In the genomic region with DNA sequence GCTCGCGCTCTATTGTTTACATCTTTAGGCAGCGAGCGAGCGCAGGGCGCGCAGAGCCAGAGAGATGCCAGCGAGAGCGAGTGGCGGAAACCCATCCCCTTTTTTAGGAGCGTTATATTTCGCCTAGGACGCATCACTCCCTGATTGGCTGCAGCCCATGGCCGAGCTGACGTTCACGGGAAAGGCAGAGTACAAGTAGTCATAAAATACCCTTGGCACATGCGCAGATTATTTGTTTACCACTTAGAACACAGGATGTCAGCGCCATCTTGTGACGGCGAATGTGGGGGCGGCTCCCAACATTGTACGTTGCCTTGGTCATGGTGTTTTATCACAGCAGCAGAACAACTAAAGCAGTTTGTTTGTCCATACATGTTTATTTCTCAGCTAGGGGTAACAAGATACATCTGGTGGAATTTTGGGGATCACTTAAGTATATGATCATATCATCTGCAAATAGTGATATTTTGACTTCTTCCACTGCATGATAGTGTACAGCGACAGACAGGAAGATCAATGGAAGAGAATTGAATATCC, we compare ENCODE assay signal across 8 mouse cellular contexts. TPM values are rescaled to one million over a fixed set of nuclear protein-coding genes. Genes with fewer than 3 reads are reported as not detected.
A peak's percentile ranks its signal among the peaks of the same experiment; 100 is the strongest.
DNase-seq lines count a peak whose midpoint lies in the region; ATAC-seq and TF ChIP-seq lines count a peak whose summit lies in the region.
"Not testable (repeated sequence)": the region's sequence is repeated elsewhere in the genome, so short reads cannot be mapped to it uniquely, and the experiment has no call there.
"Had no signal": no experiment of that assay in that cellular context is flagged by ENCODE, and none has a peak within 500 bp of the region (broad histone marks: within the 10 kb centered on the region; RNA-seq: fewer than 3 reads in every experiment).

No protein-coding gene starts in this region.

- H3K4me2 ChIP-seq in forebrain, embryonic 13.5 days = peak overlapping the region; percentile 61
- H3K4me2 ChIP-seq in liver, embryonic 13.5 days = peak overlapping the region; percentile 52
- H3K4me2 ChIP-seq in midbrain, embryonic 12.5 days (replicated peaks) = peak overlapping the region; percentile 64

- TF ChIP-seq CTCF in kidney, adult 2 months (conservative IDR thresholded peaks at IDR 0.05; ENCODE audit: insufficient read depth, insufficient read length, low read depth, low read length) = peak; percentile 28; the same call in 1 of the 2 replicates

- WGBS in forebrain, embryonic 13.5 days = 9% methylated on average over 20 of the region's 23 CpGs
- WGBS in hindbrain, embryonic 10.5 days = 8% methylated on average over 23 of the region's 23 CpGs
- WGBS in kidney, adult 2 months = 14% methylated on average over 23 of the region's 23 CpGs
- 13% methylated on average over 23 of the region's 23 CpGs for whole genome bisulfite sequencing in liver, embryonic 13.5 days (ENCODE audit: insufficient replicate concordance)
- WGBS in midbrain, embryonic 12.5 days = 17% methylated on average over 20 of the region's 23 CpGs

- not testable (repeated sequence) for H3K4me1 ChIP-seq in forebrain, embryonic 13.5 days; hindbrain, embryonic 10.5 days (replicated peaks); kidney, adult 2 months (ENCODE audit: control insufficient read depth, insufficient read depth, low read length); liver, embryonic 13.5 days (replicated peaks); midbrain, embryonic 12.5 days

- peak; percentile 85 for ATAC-seq in forebrain, embryonic 13.5 days
- ATAC-seq in liver, embryonic 13.5 days (ENCODE audit: low read depth) = not testable (repeated sequence)
- peak; percentile 86 for ATAC-seq in midbrain, embryonic 12.5 days (ENCODE audit: low FRiP score, low read depth)

- not testable (repeated sequence) for H3K9me3 ChIP-seq in forebrain, embryonic 13.5 days (replicated peaks); hindbrain, embryonic 10.5 days; liver, embryonic 13.5 days (replicated peaks); midbrain, embryonic 12.5 days

- not testable (repeated sequence) for H3K27me3 ChIP-seq in forebrain, embryonic 13.5 days; hindbrain, embryonic 10.5 days (ENCODE audit: insufficient read depth, poor library complexity, severe bottlenecking); kidney, adult 2 months (replicated peaks; ENCODE audit: control insufficient read depth, insufficient read depth, low read length); liver, embryonic 13.5 days; midbrain, embryonic 12.5 days

- not testable (repeated sequence) for H3K9ac ChIP-seq in forebrain, embryonic 13.5 days; liver, embryonic 13.5 days; midbrain, embryonic 12.5 days (replicated peaks)

- not testable (repeated sequence) for TF ChIP-seq POLR2A in kidney, adult 2 months (IDR thresholded peaks at IDR 0.05; ENCODE audit: low read depth, low read length)

- peak; percentile 44 for DNase-seq in embryo, embryonic 10 days (ENCODE audit: low spot score)
- DNase-seq in hindbrain, embryonic 10.5 days (ENCODE audit: low spot score) = peak; percentile 38
- DNase-seq in kidney, adult 2 months = peak; percentile 15
- not testable (repeated sequence) for DNase-seq in liver, embryonic 13.5 days
- DNase-seq in retina, adult 2 months (ENCODE audit: low read depth, low spot score) = peak; percentile 3

- not testable (repeated sequence) for H3K36me3 ChIP-seq in forebrain, embryonic 13.5 days (ENCODE audit: poor library complexity, severe bottlenecking); hindbrain, embryonic 10.5 days; kidney, adult 2 months (ENCODE audit: control insufficient read depth, insufficient read depth, low read length); liver, embryonic 13.5 days; midbrain, embryonic 12.5 days

- H3K4me3 ChIP-seq in forebrain, embryonic 13.5 days = peak overlapping the region; percentile 38
- peak overlapping the region; percentile 57 for H3K4me3 ChIP-seq in hindbrain, embryonic 10.5 days
- H3K4me3 ChIP-seq in kidney, adult 2 months (ENCODE audit: insufficient read depth, low read depth, low read length) = 0 out of 2 replicates have a peak overlapping the region, but pooled peaks have one; percentile 30
- peak overlapping the region; percentile 39 for H3K4me3 ChIP-seq in liver, embryonic 13.5 days (replicated peaks)
- H3K4me3 ChIP-seq in midbrain, embryonic 12.5 days = peak overlapping the region; percentile 43

- not testable (repeated sequence) for H3K27ac ChIP-seq in forebrain, embryonic 13.5 days; kidney, adult 2 months (ENCODE audit: insufficient read depth, low read depth, low read length); liver, embryonic 13.5 days; midbrain, embryonic 12.5 days (replicated peaks)
- peak overlapping the region; percentile 74; the same call in 1 of the 2 replicates for H3K27ac ChIP-seq in hindbrain, embryonic 10.5 days

RNA-seq across cellular contexts. Expression of a gene that starts 17.5 kb away (rescaled TPM):
- not detected in 2 replicates for polyA plus RNA-seq in forebrain, embryonic 13.5 days (2015; fragmentation: Nextera tagmentation; extraction: Ambion mirVana)
- polyA plus RNA-seq in hindbrain, embryonic 10.5 days (2016; fragmentation: Nextera tagmentation; extraction: Ambion mirVana) = not detected in 2 replicates
- polyA plus RNA-seq in kidney, adult 2 months (2012; rRNA removed) = 6.4 and 7.6 TPM in 2 replicates
- not detected in 2 replicates for polyA plus RNA-seq in liver, embryonic 13.5 days (2015; fragmentation: Nextera tagmentation; extraction: Ambion mirVana)
- polyA plus RNA-seq in midbrain, embryonic 12.5 days (2016; fragmentation: Nextera tagmentation; extraction: Ambion mirVana) = not detected in 2 replicates
- polyA plus RNA-seq: frontal cortex, adult 2 months had no signal

RNA-seq across cellular contexts. Expression of a gene that starts 39.4 kb away (rescaled TPM):
- not detected in 2 replicates for polyA plus RNA-seq in forebrain, embryonic 13.5 days (2015; fragmentation: Nextera tagmentation; extraction: Ambion mirVana)
- not detected in 2 replicates for polyA plus RNA-seq in hindbrain, embryonic 10.5 days (2016; fragmentation: Nextera tagmentation; extraction: Ambion mirVana)
- polyA plus RNA-seq in kidney, adult 2 months (2012; rRNA removed) = not detected in 2 replicates
- polyA plus RNA-seq in liver, embryonic 13.5 days (2015; fragmentation: Nextera tagmentation; extraction: Ambion mirVana) = not detected in 2 replicates
- polyA plus RNA-seq in midbrain, embryonic 12.5 days (2016; fragmentation: Nextera tagmentation; extraction: Ambion mirVana) = not detected in 2 replicates
- polyA plus RNA-seq: frontal cortex, adult 2 months had no signal
